Mouse (Mus musculus) left cerebral cortex, adult 18-20 months (tissue): Measurements from ENCODE around the gene Gm42715. TPM values are rescaled to one million over a fixed set of nuclear protein-coding genes. Genes with fewer than 3 reads are reported as not detected.

Experiments
- DNase-seq, 2 experiments: peaks; one replicate each; pipeline ENCODE4 v3.0.0; 2021 to 2022; ENCODE audit warnings: low spot score in 2 of 2, mixed read lengths in 1 of 2
- total RNA-seq, 2 experiments: library from RNA; stranded (reverse); gene quantifications; 2 replicates each; pipeline ENCODE4 v1.2.3; 2021

Gm42715 gene
- total RNA-seq, 2 experiments from 2014 or later, result 8.9 to 10.7 TPM

GRCm38 (mm10) chr7:127583260-127583659, 63.9 kb downstream of the Gm42715 start:
- DNase-seq, result no peak

- no peak for DNase-seq
These were observed 65.6 kb downstream of the Gm42715 start for GRCm38 (mm10) chr7:127585031-127585430.

- no peak for DNase-seq
These were observed 66.8 kb downstream of the Gm42715 start for GRCm38 (mm10) chr7:127586149-127586548.

GRCm38 (mm10) chr7:127587196-127587595, 67.8 kb downstream of the Gm42715 start:
- no peak for DNase-seq

- peak; percentile 87 to 95 for DNase-seq
These were observed 68.9 kb downstream of the Gm42715 start, which contains the start of the genes Ccdc189 and Rnf40 for GRCm38 (mm10) chr7:127588011-127588871. Gene Ccdc189 (minus strand): TSS chr7:127588595. Gene Rnf40 (plus strand): TSS chr7:127588767.

- DNase-seq, result no peak
These were observed 69.5 kb downstream of the Gm42715 start for GRCm38 (mm10) chr7:127588901-127589300.

- no peak for DNase-seq
These were observed 70.3 kb downstream of the Gm42715 start for GRCm38 (mm10) chr7:127589637-127590036.

- no peak for DNase-seq
These were observed 71.7 kb downstream of the Gm42715 start for GRCm38 (mm10) chr7:127591108-127591507.

GRCm38 (mm10) chr7:127592575-127592974, 73.2 kb downstream of the Gm42715 start:
- no peak for DNase-seq

GRCm38 (mm10) chr7:127596747-127597146, 77.4 kb downstream of the Gm42715 start:
- no peak for DNase-seq

- DNase-seq, result no peak
These were observed 81.2 kb downstream of the Gm42715 start for GRCm38 (mm10) chr7:127600612-127601011.

GRCm38 (mm10) chr7:127601735-127602134, 82.4 kb downstream of the Gm42715 start:
- no peak for DNase-seq

GRCm38 (mm10) chr7:127602903-127603302, 83.5 kb downstream of the Gm42715 start:
- no peak for DNase-seq

- DNase-seq, result no peak
These were observed 84.9 kb downstream of the Gm42715 start for GRCm38 (mm10) chr7:127604256-127604655.

- DNase-seq, result no peak
These were observed 87.8 kb downstream of the Gm42715 start for GRCm38 (mm10) chr7:127607150-127607549.

GRCm38 (mm10) chr7:127611011-127611410, 91.6 kb downstream of the Gm42715 start:
- no peak for DNase-seq

GRCm38 (mm10) chr7:127611561-127611960, 92.2 kb downstream of the Gm42715 start:
- no peak for DNase-seq

- DNase-seq, result no peak
These were observed 94.1 kb downstream of the Gm42715 start for GRCm38 (mm10) chr7:127613501-127613900.

GRCm38 (mm10) chr7:127614091-127614490, 94.7 kb downstream of the Gm42715 start:
- no peak for DNase-seq

- peak in 1 of 2 experiments; percentile 31 for DNase-seq
These were observed 95.1 kb downstream of the Gm42715 start for GRCm38 (mm10) chr7:127614511-127614890.

GRCm38 (mm10) chr7:127614891-127615843, 95.8 kb downstream of the Gm42715 start, which contains the start of gene Zfp629:
Gene Zfp629 (minus strand): TSS chr7:127615797.
- peak; percentile 65 to 70 for DNase-seq
